Mouse (Mus musculus) MEL (cell line): ENCODE data around the gene Cyp4f14. TPM values are rescaled to one million over a fixed set of nuclear protein-coding genes. Genes with fewer than 3 reads are reported as not detected.
A peak's percentile ranks its signal among the peaks of the same experiment; 100 is the strongest.

Experiments
- DNase-seq: peaks from one replicate; pipeline ENCODE4 v3.0.0; 2011; ENCODE audit warnings: low read depth, low spot score
- H3K27ac ChIP-seq: 2 replicates; pipeline ENCODE4 v1.5.1; 2012; ENCODE audit warnings: low read depth, mild to moderate bottlenecking, control low read depth, low read length, moderate library complexity; ENCODE audit not compliant: control insufficient read depth
- H3K27me3 ChIP-seq, 2 experiments: fragments of 150-350 bp in 1 of 2; sonication (generic) in 1 of 2; 2 replicates each; pipeline ENCODE4 v1.6.1; 2012; ENCODE audit warnings: low read length in 2 of 2, mild to moderate bottlenecking in 2 of 2, improper control_type of control experiment in 1 of 2, moderate library complexity in 1 of 2; ENCODE audit not compliant: insufficient read depth in 2 of 2, control insufficient read depth in 1 of 2
- H3K36me3 ChIP-seq, 2 experiments: 2 replicates each; pipeline ENCODE4 v1.6.1; 2012 to 2014; ENCODE audit warnings: low read length in 2 of 2, improper control_type of control experiment in 1 of 2, inconsistent platforms in 1 of 2, mild to moderate bottlenecking in 1 of 2; ENCODE audit not compliant: insufficient read depth in 2 of 2, control insufficient read depth in 1 of 2
- H3K4me1 ChIP-seq, 2 experiments: fragments of 150-350 bp in 1 of 2; sonication (generic) in 1 of 2; 2 replicates each; pipeline ENCODE4 v1.6.1; 2012; ENCODE audit warnings: low read length in 2 of 2, improper control_type of control experiment in 1 of 2, mild to moderate bottlenecking in 1 of 2; ENCODE audit not compliant: insufficient read depth in 2 of 2, control insufficient read depth in 1 of 2
- H3K4me3 ChIP-seq, 2 experiments: fragments of 150-350 bp in 1 of 2; sonication (generic) in 1 of 2; 2 replicates each; pipeline ENCODE4 v1.5.1; 2012; ENCODE audit warnings: low read depth in 2 of 2, low read length in 2 of 2, mild to moderate bottlenecking in 2 of 2, moderate library complexity in 2 of 2, control low read depth in 1 of 2, improper control_type of control experiment in 1 of 2; ENCODE audit not compliant: control insufficient read depth in 1 of 2, insufficient read depth in 1 of 2
- H3K79me2 ChIP-seq: 2 replicates; pipeline ENCODE4 v1.6.1; 2012; ENCODE audit warnings: mild to moderate bottlenecking, low read length, moderate library complexity; ENCODE audit not compliant: control insufficient read depth, poor library complexity, insufficient read depth
- H3K9ac ChIP-seq: 2 replicates; pipeline ENCODE4 v1.6.1; 2012; ENCODE audit warnings: low read depth, mild to moderate bottlenecking, control low read depth, low read length, moderate library complexity; ENCODE audit not compliant: control insufficient read depth, poor library complexity, severe bottlenecking
- H3K9me3 ChIP-seq: fragments of 150-350 bp; sonication (generic); replicated peaks from 2 replicates; pipeline ENCODE4 v1.6.1; 2012; ENCODE audit warnings: mild to moderate bottlenecking, low read length, improper control_type of control experiment, moderate library complexity; ENCODE audit not compliant: insufficient read depth
- CHD1 ChIP-seq: IDR thresholded peaks from 2 replicates; pipeline ENCODE4 v1.6.1; 2012; ENCODE audit warnings: low read depth, mild to moderate bottlenecking, inconsistent platforms, low read length, improper control_type of control experiment
- CHD2 ChIP-seq: IDR thresholded peaks from 2 replicates; pipeline ENCODE4 v1.6.1; 2011; ENCODE audit warnings: low read length, improper control_type of control experiment
- CTCF ChIP-seq, 3 experiments: IDR thresholded peaks in 2 of 3; conservative IDR thresholded peaks in 1 of 3; 2 replicates each; pipeline ENCODE4 v1.5.1; 2011 to 2012; ENCODE audit warnings: low read length in 3 of 3, low read depth in 2 of 3, mild to moderate bottlenecking in 2 of 3, improper control_type of control experiment in 1 of 3, inconsistent platforms in 1 of 3, mixed read lengths in 1 of 3, moderate library complexity in 1 of 3; ENCODE audit not compliant: control insufficient read depth in 1 of 3, insufficient read depth in 1 of 3, poor library complexity in 1 of 3, severe bottlenecking in 1 of 3
- ELF1 ChIP-seq: IDR thresholded peaks from 2 replicates; pipeline ENCODE4 v1.6.1; 2014; ENCODE audit warnings: low read depth, mild to moderate bottlenecking, inconsistent platforms, low read length, improper control_type of control experiment, moderate library complexity
- GABPA ChIP-seq: IDR thresholded peaks from 2 replicates; pipeline ENCODE4 v1.6.1; 2012; ENCODE audit warnings: low read depth, mild to moderate bottlenecking, inconsistent platforms, low read length, improper control_type of control experiment, moderate library complexity
- GATA1 ChIP-seq: IDR thresholded peaks from 2 replicates; pipeline ENCODE4 v1.6.1; 2011; ENCODE audit warnings: low read depth, low read length, improper control_type of control experiment
- KAT2A ChIP-seq: conservative IDR thresholded peaks from 2 replicates; pipeline ENCODE4 v1.6.1; 2012; ENCODE audit warnings: low read depth, low read length, improper control_type of control experiment, inconsistent platforms
- MAZ ChIP-seq: IDR thresholded peaks from 2 replicates; pipeline ENCODE4 v1.6.1; 2012; ENCODE audit warnings: low read depth, mild to moderate bottlenecking, inconsistent platforms, low read length, improper control_type of control experiment
- MXI1 ChIP-seq: IDR thresholded peaks from 2 replicates; pipeline ENCODE4 v1.6.1; 2011; ENCODE audit warnings: mild to moderate bottlenecking, low read depth, low read length, improper control_type of control experiment
- MYB ChIP-seq: IDR thresholded peaks from 2 replicates; pipeline ENCODE4 v1.6.1; 2011; ENCODE audit warnings: mild to moderate bottlenecking, low read depth, low read length, improper control_type of control experiment
- MYC ChIP-seq: IDR thresholded peaks from 2 replicates; pipeline ENCODE4 v1.6.1; 2011; ENCODE audit warnings: low read depth, mild to moderate bottlenecking, low read length, improper control_type of control experiment, moderate library complexity
- NELFE ChIP-seq: IDR thresholded peaks from 2 replicates; pipeline ENCODE4 v1.6.1; 2011; ENCODE audit warnings: low read depth, low read length, improper control_type of control experiment
- NRF1 ChIP-seq: IDR thresholded peaks from 2 replicates; pipeline ENCODE4 v1.6.1; 2014; ENCODE audit warnings: low read depth, mild to moderate bottlenecking, inconsistent platforms, low read length, improper control_type of control experiment, moderate library complexity; ENCODE audit not compliant: poor library complexity, insufficient read depth, severe bottlenecking
- POLR2A ChIP-seq, 2 experiments: IDR thresholded peaks; 2 replicates each; pipeline ENCODE4 v1.6.1; 2011 to 2012; ENCODE audit warnings: low read length in 2 of 2, mild to moderate bottlenecking in 2 of 2, control low read depth in 1 of 2, improper control_type of control experiment in 1 of 2, low read depth in 1 of 2, moderate library complexity in 1 of 2; ENCODE audit not compliant: control insufficient read depth in 1 of 2, insufficient read depth in 1 of 2, poor library complexity in 1 of 2
- POLR2AphosphoS2 ChIP-seq: IDR thresholded peaks from 2 replicates; pipeline ENCODE4 v1.6.1; 2011; ENCODE audit warnings: low read length, improper control_type of control experiment
- RAD21 ChIP-seq: IDR thresholded peaks from 2 replicates; pipeline ENCODE4 v1.6.1; 2011; ENCODE audit warnings: mild to moderate bottlenecking, low read depth, low read length, improper control_type of control experiment
- SIN3A ChIP-seq: IDR thresholded peaks from 2 replicates; pipeline ENCODE4 v1.6.1; 2012; ENCODE audit warnings: low read length, improper control_type of control experiment, inconsistent platforms
- SMC3 ChIP-seq: IDR thresholded peaks from 2 replicates; pipeline ENCODE4 v1.6.1; 2011; ENCODE audit warnings: low read depth, low read length, improper control_type of control experiment
- TAL1 ChIP-seq: IDR thresholded peaks from 2 replicates; pipeline ENCODE4 v1.6.1; 2012; ENCODE audit warnings: mild to moderate bottlenecking, inconsistent platforms, low read length, moderate library complexity, mixed read lengths
- TBP ChIP-seq: IDR thresholded peaks from 2 replicates; pipeline ENCODE4 v1.8.0; 2011; ENCODE audit warnings: low read depth, low read length, improper control_type of control experiment
- TCF12 ChIP-seq: IDR thresholded peaks from 2 replicates; pipeline ENCODE4 v1.6.1; 2014; ENCODE audit warnings: low read depth, mild to moderate bottlenecking, inconsistent platforms, low read length, improper control_type of control experiment, moderate library complexity
- USF1 ChIP-seq: IDR thresholded peaks from 2 replicates; pipeline ENCODE4 v1.6.1; 2014; ENCODE audit warnings: low read depth, mild to moderate bottlenecking, inconsistent platforms, low read length, improper control_type of control experiment, moderate library complexity
- USF2 ChIP-seq, 2 experiments: IDR thresholded peaks; 2 replicates each; pipeline ENCODE4 v1.6.1; 2011 to 2012; ENCODE audit warnings: improper control_type of control experiment in 2 of 2, low read length in 2 of 2, borderline replicate concordance in 1 of 2, inconsistent platforms in 1 of 2, low read depth in 1 of 2, mild to moderate bottlenecking in 1 of 2; ENCODE audit not compliant: insufficient read depth in 1 of 2
- ZC3H11A ChIP-seq: IDR thresholded peaks from 2 replicates; pipeline ENCODE4 v1.6.1; 2012; ENCODE audit warnings: low read depth, mild to moderate bottlenecking, inconsistent platforms, low read length, improper control_type of control experiment
- ZKSCAN1 ChIP-seq: IDR thresholded peaks from 2 replicates; pipeline ENCODE4 v1.6.1; 2012; ENCODE audit warnings: low read depth, mild to moderate bottlenecking, inconsistent platforms, low read length, improper control_type of control experiment, moderate library complexity
- ZNF384 ChIP-seq: IDR thresholded peaks from 2 replicates; pipeline ENCODE4 v1.6.1; 2012; ENCODE audit warnings: low read depth, mild to moderate bottlenecking, inconsistent platforms, low read length, improper control_type of control experiment
- polyA plus RNA-seq, 2 experiments: library from polyadenylated mRNA; stranded (reverse) in 1 of 2; unstranded in 1 of 2; fragments of >175 nt in 1 of 2; fragments of >200 nt in 1 of 2; gene quantifications; 2 replicates each; pipeline versions ENCODE4 v1.2.1 to v1.2.4; 2012; ENCODE audit warnings: low replicate concordance in 2 of 2, low read depth in 1 of 2; ENCODE audit not compliant: insufficient read length in 2 of 2, insufficient read depth in 1 of 2, missing spikeins in 1 of 2
- total RNA-seq: library from RNA; depleted of rRNA; stranded (reverse); fragments of 300-350 nt; gene quantifications from 2 replicates; pipeline ENCODE4 v1.2.3, GENCODE M21; 2012

Cyp4f14 gene
- total and polyA plus RNA-seq, 3 experiments, result not detected

- H3K79me2 ChIP-seq, result no peaks in the 10 kb centered on the region
- H3K36me3 ChIP-seq, result no peaks in the 10 kb centered on the region
- no peaks in the 10 kb centered on the region for H3K4me1 ChIP-seq
- H3K27me3 ChIP-seq, result no peaks in the 10 kb centered on the region; a peak in 1 of 4 replicates
- H3K27ac ChIP-seq, result no peak overlapping the region
- no peak overlapping the region for H3K9ac ChIP-seq
- no peak for DNase-seq
- H3K4me3 ChIP-seq, result no peak overlapping the region
- TF ChIP-seq SIN3A (no peak), GATA1 (no peak), MYC (no peak), POLR2A (IDR thresholded peaks at IDR 0.05; ENCODE audit: control insufficient read depth in 1 of 2, insufficient read depth in 1 of 2, low read depth in 1 of 2, low read length in 2 of 2, poor library complexity in 1 of 2) (no peak), TBP (no peak), POLR2AphosphoS2 (no peak), TCF12 (no peak), CHD2 (no peak), TAL1 (no peak), KAT2A (no peak), USF2 (IDR thresholded peaks at IDR 0.05; ENCODE audit: borderline replicate concordance in 1 of 2, insufficient read depth in 1 of 2, low read depth in 1 of 2, low read length in 2 of 2) (no peak), NELFE (no peak), ZKSCAN1 (no peak), USF1 (no peak), ELF1 (no peak), ZNF384 (no peak), SMC3 (no peak)
- TF ChIP-seq, all 39 proteins: peak for 0
- no peaks in the 10 kb centered on the region for H3K9me3 ChIP-seq
Measured at GRCm38 (mm10) chr17:32906172-32906571, 11.0 kb downstream of the Cyp4f14 start.

- H3K4me1 ChIP-seq, result no peaks in the 10 kb centered on the region
- no peak overlapping the region for H3K9ac ChIP-seq
- H3K27me3 ChIP-seq, result no peaks in the 10 kb centered on the region; a peak in 1 of 4 replicates
- TF ChIP-seq MAZ, result no peak
- TF ChIP-seq SMC3, result peak; percentile 52
- no peak for TF ChIP-seq CHD1
- TF ChIP-seq ZC3H11A, result no peak
- TF ChIP-seq NELFE, result no peak
- TF ChIP-seq NRF1, result no peak
- no peak for TF ChIP-seq MYB
- no peak for TF ChIP-seq MXI1
- no peak for TF ChIP-seq GABPA
- peak; percentile 4; the same call in 1 of the 2 replicates for TF ChIP-seq RAD21
- no peak for TF ChIP-seq TBP
- TF ChIP-seq CTCF (IDR thresholded peaks at IDR 0.05 in 2 of 3, conservative IDR thresholded peaks at IDR 0.05 in 1 of 3; ENCODE audit: control insufficient read depth in 1 of 3, insufficient read depth in 1 of 3, low read depth in 2 of 3, low read length in 3 of 3, poor library complexity in 1 of 3, severe bottlenecking in 1 of 3), result peak; percentile 67 to 82 (median 70)
- H3K9me3 ChIP-seq, result no peaks in the 10 kb centered on the region
- H3K4me3 ChIP-seq, result no peak overlapping the region
- H3K36me3 ChIP-seq, result no peaks in the 10 kb centered on the region
- no peak overlapping the region for H3K27ac ChIP-seq
- H3K79me2 ChIP-seq, result no peaks in the 10 kb centered on the region
- peak; percentile 31 for DNase-seq
Measured at GRCm38 (mm10) chr17:32905239-32905638, 11.9 kb downstream of the Cyp4f14 start.
